Mouse (Mus musculus) spleen, postnatal 14 days (tissue): ENCODE results near the gene Amotl2.

Source experiments
- DNase-seq, 2 experiments: peaks; one replicate each; pipeline ENCODE4 v3.0.0; 2021 to 2022; ENCODE audit warnings: low spot score in 2 of 2

Gene Amotl2

DNA sequence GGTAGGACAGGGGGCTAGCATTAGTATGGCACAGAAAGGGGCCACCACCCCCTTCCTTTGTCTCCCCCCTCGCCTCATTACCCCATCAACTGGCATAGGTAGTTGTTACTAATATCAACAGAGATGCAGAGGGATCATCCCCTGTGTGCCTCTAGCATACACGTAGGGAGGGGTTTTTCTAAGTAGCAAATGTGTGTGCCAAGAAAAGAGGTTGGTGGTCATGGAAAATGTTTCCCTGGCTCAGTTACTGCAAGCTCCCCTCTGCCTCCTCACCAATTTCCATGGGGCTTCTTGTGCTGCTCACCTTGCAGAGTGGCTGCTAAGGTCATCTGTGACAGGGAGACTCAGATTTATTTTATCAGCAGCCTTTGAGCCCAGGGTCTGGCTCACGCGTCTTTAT, 2.6 kb downstream of the Amotl2 start:
- DNase-seq, result no peak

DNA sequence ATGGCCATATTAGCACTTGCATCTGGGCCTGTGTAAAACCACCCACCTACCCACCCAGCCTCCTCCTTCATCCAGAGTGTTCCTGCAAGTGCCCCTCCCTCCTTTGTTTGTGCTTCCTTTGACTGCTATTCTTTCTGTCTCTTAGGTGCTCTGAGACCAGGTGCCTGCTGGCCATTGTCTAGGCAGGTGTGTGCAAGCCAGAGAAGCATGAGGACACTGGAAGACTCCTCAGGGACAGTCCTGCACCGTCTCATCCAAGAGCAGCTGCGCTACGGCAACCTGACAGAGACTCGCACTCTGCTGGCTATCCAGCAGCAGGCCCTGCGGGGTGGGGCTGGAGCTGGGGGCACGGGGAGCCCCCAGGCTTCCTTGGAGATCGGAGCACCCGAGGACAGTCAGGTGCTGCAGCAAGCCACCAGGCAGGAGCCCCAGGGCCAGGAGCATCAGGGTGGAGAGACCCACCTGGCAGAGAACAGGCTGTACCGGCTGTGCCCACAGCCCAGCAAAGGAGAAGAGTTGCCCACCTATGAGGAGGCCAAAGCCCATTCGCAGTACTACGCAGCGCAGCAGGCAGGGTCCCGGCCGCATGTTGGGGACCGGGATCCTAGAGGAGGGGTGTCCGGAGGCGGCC, 3.6 kb downstream of the Amotl2 start:
- DNase-seq, result no peak

- no peak for DNase-seq
These were observed 4.2 kb downstream of the Amotl2 start for GRCm38 (mm10) chr9:102720567-102721167.

DNA sequence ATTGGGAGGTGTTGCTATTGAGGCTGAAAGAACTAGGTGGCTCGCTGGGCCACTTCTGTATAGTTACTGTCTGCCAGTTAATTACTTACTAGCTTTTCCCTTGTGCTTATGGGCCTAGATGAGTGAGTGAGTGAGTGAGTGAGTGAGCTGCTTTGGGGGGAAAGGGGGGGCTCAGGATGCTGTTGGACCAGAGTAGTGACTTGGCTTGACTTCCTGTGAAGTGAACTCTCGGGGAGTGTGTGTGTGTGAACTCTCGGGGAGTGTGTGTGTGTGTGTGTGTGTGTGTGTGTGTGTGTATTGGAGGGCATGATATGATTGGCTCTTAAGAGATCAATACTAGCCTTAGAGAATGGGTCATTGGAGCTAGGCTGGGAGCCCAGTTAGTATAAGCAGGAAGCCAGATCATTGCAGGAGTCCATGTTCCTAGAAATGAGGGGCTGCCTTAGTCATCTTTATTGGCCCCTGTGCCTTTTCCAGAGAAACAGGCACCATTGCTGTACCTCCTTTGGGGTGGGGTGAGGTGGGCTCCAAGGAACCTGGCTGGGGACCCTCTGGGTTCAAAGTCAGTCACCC, 5.0 kb downstream of the Amotl2 start:
- DNase-seq, result no peak

- no peak for DNase-seq
These were observed 5.6 kb downstream of the Amotl2 start for GRCm38 (mm10) chr9:102722071-102722561.

GRCm38 (mm10) chr9:102722750-102723149, 6.3 kb downstream of the Amotl2 start:
- DNase-seq, result no peak

DNA sequence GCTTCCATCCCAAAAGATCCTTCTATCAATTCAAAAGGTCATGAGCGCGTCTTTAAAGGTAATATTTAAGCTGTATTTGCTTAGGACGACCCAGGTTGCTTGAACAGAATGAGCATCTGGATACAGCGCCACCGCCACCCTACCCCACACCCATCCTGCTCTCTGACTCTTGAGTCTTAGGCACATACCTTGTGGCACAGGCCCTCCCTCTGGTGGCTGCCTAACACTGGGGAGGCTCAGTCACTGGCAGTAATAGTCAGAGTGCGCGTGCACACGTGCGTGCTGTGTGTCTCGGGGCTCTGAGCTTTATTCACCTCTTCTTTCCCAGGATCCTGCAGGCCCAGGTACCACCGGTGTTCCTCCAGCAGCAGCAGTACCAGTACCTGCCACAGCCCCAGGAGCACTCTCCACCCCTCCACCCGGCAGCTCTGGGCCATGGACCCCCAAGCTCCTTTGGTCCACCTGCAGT, 6.8 kb downstream of the Amotl2 start:
- no peak for DNase-seq

GRCm38 (mm10) chr9:102723990-102724461, 7.6 kb downstream of the Amotl2 start:
- DNase-seq, result no peak

DNA sequence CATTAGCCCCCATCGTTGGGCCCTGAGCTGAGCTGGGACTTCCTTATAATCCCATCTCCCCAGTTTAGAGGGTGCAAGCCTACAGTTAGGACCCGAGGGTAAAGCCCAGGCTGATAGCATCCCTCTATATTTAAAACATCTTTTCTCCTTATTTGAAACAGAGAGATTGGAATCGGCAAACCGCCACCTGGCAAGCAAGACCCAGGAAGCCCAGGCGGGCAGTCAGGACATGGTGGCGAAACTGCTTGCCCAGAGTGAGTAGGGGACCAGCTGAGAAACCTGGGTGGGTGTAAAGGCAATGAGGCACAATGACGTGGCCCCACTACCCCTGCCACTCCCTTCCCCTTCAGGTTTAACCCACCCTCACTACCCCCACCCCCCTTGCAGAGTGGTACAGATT, 8.5 kb downstream of the Amotl2 start:
- DNase-seq, result no peak

DNA sequence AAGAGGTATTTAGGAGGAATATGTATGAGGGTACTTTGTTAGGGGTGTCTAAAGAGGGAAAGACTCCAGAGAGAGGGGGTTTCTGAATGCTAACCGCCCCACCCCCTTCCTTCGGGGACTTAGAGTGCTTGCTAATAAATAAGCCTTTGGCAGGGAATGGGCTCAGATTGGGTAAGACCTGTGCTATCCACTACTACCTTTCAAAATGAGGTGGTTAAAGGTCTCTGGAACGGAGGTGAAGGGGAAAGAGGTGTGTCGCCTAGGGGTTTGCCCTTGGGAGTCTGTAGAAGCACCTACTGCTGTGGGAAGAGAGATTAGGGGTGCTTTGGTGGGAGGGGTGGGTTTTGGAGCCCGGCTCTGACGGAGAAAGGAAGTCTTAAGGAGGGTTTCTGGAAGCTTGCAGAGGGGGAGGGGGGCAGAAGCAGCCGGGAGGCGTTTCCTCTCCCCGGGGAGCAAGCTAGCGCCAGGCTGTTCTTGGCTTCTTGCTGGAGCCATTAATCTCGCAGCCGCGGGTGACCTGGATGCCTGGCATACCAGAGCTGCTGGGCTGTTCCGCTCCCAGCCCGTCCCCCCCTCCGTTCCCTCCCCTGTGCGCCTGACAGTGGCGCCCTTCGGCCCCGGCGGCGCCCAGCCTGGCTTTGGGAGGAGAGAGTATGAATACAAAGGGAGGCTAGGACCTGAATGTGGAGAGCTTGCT, 9.6 kb downstream of the Amotl2 start:
- DNase-seq, result no peak

GRCm38 (mm10) chr9:102726811-102727210, 10.3 kb downstream of the Amotl2 start:
- DNase-seq, result no peak

DNA sequence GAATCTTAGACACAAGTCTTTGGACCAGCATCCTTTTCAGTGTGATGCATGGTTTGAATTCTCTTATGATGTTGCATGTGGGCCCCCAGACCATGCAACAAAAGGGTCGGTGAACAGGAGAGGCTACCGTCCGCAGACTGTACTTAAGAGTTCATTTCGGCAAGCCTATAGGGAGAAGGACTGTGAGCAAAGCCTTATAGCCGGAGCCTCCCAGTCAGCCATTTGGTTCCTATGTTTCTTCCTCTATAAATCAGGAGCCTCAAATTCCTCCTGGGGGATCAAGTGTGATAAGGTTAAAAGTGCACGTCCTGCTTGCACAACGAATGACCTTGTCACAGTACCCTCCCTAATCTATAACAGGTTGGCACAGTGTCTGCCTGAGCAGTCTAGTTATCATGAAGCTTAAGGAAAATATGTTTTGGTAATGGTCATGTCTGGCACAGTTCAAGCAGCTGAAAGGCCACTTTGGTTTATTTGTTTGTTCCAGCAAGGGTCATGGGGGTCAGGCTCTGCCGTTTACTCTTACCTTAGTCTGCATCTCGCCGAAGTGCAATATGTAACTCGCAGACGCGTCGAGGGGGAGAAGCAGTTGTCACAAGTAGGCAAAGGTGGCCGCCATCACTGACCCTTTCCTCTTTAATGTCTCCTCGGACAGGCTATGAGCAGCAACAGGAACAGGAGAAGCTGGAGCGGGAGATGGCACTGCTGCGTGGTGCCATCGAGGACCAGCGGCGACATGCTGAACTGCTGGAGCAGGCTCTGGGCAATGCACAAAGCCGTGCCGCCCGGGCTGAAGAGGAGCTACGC, 11.4 kb downstream of the Amotl2 start:
- no peak for DNase-seq

DNA sequence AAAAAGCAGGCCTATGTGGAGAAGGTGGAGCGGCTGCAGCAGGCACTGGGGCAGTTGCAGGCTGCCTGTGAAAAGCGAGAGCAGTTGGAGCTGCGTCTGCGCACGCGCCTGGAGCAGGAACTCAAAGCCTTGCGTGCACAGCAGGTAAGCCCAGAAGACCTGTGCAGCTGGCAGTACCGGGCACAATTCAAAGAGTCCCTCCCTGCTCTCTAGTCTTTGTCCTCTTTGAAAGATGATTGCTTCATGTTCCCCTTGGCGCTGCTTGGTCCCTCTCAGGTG, 11.9 kb downstream of the Amotl2 start:
- no peak for DNase-seq

DNA sequence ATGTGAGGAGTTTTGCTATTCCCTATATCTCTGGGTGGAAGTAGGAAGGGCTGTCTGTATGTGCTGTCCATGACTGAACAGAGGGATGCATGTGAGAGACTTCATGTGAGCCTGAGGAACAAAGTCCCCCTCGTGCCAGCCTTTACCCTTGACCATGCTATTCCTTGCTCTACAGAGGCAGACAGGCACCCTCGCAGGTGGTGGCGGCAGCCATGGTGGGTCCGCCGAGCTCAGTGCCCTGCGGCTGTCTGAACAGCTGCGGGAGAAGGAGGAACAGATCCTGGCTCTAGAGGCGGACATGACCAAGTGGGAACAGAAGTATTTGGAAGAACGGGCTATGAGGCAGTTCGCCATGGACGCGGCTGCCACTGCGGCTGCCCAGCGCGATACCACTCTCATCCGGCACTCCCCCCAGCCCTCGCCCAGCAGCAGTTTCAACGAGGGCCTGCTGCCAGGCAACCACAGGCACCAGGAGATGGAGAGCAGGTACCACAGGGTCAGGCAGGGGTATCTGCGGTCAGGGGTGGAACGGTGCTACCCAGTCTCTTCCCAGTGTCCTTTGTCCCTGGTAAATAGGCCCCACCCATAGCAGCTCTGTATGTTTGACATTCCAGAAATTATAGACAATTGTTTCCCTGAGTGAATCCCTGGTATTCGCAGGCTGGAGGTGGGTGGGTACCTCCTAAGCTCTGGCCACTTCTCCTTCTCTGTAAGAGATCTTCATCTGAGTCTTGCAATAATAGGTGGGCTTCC, 12.8 kb downstream of the Amotl2 start:
- DNase-seq, result no peak

DNA sequence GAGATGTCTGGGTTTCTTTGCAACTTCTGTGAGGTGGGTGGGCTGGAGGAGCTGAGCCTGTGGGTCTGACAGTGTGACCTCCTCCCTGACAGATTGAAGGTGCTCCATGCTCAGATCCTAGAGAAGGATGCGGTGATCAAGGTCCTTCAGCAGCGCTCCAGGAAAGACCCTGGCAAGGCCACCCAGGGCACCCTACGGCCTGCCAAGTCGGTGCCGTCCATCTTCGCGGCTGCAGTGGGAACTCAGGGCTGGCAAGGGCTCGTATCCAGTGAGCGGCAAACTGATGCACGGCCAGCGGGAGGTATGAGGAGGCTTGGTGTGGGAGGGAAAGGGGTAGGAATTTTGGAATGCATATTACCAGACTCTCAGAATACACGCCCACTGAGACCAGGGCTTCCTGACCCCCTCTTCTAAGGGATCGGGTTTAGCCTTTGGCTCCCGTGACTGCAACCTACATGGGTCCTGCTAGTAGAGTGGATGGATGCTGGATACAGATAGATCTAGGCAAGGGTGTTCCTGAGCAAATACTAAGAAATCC, 13.5 kb downstream of the Amotl2 start:
- no peak for DNase-seq

DNA sequence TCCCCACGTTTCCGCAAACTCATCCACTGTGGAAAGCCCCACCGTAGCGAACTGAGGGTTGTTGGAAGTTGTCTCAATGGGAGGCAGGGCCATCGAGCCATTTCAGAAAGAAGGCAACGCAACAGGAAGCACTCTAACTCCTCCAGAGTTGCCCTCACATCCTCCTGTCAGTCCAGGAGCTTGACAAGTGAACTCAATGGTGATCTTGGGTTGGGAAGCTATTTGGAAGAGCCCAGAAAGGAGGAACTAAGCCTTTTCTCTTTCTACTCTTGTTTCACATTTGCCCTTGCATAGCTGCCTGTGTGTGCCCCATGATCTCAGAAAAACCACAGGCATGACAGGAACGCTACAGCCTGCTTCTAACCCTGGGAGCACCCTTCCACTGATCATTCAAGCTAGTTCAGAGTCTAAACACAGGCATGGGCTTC, 14.6 kb downstream of the Amotl2 start:
- no peak for DNase-seq

DNA sequence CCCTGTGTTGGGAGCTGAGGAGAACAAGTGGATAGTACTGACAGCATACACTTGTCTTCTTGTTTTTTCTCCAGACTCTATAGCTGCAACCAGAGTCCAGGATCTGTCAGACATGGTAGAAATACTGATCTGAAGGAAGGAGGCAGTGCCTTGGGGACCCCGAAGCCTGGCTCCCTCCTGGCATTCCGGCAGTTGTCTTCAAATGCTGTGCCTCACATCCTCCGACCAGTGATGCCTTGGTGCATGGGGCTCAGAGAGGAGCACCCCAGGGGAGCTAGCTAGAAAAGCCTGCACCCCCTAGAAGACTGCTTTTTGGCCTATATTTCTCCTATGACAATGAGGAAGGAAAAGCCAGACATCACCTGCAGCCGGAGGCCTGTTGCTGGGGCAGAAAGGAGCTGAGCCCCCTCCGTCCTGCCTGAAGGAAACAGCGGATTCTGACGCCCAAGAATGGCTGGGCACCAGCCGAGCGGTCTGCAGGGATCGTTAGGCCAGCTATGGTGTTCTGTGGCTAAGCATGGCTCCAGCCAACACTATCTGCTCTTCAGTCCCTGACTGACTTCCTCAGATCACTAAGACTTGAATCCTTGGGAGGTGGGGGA, 15.2 kb downstream of the Amotl2 start:
- no peak for DNase-seq

GRCm38 (mm10) chr9:102732326-102732865, 15.9 kb downstream of the Amotl2 start:
- DNase-seq, result no peak

DNA sequence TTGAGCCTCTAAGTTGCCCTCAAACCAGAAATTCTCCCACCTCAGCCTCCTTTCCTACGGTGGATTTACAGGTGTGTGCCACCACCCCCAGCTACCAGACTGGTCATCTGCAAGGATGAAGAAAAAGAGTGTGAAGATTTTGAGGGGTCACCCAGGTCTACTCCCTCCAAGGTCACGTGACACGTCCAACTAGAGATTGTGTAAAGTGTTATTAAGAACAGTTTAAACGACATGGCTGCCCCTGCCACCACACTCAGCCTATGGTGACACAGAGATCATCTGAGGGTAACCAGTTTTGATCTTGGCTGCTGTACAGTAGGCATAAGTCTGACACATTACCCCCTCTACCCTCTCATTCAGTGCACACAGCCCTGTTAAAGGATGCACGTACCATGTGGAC, 17.0 kb downstream of the Amotl2 start:
- no peak for DNase-seq
